Mouse (Mus musculus): ENCODE results near the gene Tchp. TPM values are rescaled to one million over a fixed set of nuclear protein-coding genes. Genes with fewer than 3 reads are reported as not detected.

The Tchp gene
- polyA plus RNA-seq, 1 experiment from 2014 or later: 10.8 TPM

DNA sequence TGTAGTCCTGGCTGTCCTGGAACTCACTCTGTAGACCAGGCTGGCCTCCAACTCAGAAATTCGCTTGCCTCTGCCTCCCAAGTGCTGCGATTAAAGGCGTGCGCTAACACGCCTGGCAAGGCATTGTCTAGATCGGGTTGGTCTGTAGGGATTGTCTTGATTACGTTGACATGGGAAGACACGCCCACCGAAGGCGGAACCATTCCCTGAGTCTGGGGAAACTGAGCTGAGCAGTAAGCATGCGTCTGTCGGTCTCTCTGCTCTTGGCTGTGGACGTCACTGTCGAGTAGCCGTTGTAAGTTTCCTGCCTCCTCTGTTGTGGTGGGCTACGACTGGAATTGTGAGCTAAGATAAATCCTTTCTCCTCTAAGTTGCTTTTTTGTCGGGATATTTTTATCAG, 10.6 kb upstream of the Tchp start:
- no peak for DNase-seq (ENCODE audit: low spot score)

DNA sequence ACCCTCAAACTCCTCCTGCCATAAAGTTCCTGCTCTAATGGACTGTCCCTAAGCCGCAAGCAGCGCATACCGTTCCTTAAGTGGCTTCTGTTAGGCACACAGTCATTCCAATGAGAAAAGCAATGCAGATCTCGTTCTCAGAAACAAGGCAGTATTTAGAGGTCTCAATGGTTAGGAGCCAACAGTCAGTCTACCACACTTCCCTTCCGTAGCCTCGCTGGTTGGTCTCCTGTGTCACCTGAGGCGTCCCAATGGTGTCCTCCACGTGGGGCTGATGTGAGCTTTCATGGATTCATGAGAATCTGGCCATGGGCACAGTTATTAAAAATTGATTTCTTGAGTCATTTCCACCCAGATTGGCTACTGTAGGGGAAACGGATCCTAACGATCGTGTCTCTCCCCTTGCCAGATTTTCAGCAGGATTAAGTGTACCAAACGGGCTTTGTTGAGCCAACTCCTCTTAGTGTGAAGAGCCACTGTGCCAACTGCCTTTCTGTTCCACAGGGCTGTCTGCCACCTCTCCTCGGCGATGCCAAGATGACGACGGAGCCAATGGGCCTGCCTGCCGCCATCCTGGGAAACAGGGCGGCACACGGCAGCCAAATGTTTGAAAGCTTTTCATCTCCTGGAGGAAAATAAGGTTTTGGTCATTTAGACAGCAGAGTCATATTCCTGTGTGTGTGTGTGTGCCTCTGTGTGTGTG, 9.4 kb upstream of the Tchp start:
- DNase-seq (ENCODE audit: low spot score): no peak

DNA sequence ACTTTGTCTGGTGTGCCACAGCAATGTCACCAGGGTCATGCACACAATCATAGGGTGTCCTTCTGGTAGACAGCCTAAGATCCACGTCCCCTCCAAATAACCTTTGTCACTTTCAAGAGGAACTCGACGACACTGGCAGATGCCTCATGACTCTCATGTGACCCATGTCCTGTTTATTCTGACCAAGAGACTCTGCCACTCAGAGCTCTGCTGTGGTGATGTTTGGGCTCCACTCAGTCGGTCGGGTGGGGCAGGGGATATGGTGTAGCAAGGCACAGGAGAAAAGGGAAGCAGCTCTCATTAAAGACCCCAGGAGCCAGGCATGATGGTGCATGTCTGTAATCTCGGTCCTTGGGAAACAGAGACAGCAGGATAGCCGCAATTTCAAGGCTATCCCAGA, 8.5 kb upstream of the Tchp start:
- DNase-seq (ENCODE audit: low spot score): no peak

DNA sequence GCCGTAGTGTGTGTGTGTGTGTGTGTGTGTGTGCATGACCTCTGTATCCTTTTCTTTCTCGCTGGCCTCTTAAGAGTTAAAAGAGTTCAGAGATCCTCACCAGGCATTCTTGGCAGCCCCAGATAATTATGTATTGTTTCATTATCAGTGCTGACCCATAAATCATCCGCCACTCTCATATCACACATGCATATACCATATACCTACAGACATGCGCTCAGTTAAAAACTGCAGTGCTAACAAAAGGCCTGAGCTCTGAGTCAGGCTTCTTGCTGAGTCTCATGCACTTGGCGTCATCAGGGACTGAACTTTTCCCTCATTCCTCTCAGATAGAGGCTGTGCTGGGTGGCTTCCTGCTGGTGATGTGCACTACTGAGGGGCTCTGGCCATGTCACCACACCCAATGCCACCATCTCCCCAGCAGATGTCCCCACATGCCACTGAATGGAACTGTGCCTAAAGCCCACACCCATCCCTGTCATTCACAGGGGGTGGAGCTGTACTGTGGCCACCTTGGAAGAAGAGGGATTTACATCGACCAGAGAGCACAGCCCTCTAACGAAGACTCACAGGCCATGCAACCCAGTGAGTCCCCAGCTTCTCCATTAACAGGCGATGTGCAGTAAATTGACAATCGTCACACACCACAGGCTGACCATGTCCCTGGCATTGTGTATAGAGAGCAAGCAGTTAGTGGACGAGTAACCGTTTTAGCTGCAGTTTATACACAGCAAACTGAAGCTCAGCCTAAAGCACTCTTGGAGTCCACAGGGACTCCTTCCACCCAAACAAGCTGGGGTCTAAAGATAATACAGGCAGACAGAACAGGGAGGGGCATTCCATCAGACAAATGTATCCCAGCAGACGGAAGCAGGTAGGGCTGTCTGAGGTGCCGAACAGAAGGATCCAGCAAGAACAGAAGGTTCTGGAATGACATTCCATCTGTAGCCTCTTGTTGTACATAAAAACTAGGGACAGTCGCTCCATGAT, 4.9 kb upstream of the Tchp start:
- DNase-seq (ENCODE audit: low spot score): peak; percentile 14

DNA sequence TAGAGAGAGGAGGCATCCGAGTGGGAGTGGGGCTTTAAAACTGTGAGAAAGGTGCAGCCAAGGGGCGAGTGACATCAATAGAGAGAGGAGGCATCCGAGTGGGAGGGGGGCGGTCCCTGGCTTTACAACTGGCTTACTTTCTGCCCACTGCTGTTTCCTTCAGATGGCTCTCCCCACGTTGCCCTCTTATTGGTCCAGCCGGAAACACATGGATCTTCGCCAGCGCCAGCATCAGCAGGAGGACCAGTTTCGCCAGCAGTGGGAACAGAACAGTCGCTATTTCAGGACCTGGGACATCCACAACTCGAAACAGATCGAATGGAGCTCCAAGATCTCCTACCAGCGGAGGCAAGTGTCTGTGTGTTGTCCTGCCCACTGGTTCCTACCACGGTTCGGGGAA, 931 bp downstream of the Tchp start:
- no peak for DNase-seq (ENCODE audit: low spot score)

DNA sequence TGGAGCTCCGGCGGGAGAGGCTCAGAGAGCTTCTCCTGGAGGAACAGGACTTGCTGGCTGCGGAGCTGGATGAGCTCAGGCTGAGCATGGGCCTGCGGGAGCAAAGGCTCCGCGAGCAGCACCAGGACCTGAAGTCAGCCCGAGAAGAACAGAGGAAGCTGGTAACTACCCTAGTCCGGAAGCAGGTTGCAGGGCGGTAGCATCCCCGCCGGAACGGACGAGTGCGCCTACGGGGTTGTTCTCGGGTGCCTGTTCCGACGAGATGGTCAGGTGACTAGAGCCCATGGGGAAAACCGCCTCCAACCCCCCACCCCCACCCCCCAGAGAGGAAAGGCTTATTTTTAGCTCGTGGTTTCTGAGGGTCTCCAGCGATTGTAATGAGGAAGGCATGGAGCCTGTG, 1.8 kb downstream of the Tchp start:
- DNase-seq (ENCODE audit: low spot score): peak; percentile 33

DNA sequence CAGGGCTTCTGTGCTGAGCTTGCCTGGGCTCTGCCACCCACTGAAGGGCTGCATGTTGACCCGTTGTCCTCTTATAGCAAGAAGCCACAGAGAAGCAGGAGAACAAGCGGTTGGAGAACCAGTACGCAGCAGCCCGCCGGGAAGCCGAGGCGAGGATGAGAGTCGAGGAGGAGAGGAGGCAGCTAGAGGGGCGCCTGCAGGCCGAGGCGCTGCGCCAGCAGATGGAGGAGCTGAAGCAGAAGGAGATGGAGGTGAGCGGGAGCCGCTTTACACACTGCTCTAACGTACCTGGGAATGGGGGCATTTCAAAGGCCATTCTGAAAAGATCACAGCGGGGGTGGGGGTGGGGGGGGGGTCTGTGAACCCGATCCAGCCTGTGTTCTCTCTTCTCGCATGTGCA, 7.0 kb downstream of the Tchp start:
- no peak for DNase-seq (ENCODE audit: low spot score)

DNA sequence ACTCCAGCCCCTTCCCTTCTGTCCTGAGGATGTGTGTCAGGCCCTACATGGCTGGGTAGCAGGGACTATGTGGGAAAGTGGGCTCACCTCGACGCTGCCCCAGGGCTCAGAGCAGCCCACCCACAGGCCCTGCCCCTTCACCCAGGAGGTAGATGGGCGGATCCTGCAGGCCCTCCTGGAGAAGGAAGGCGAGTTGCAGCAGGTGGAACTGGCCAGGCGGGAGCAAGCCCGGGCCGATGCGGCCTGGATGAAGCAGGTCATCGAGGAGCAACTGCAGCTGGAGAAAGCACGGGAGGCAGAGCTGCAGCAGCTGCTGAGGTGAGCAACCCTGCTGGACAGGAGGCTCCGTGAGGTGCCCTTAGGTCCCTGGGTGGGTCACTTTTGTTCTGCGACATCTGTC, 9.7 kb downstream of the Tchp start:
- no peak for DNase-seq (ENCODE audit: low spot score)

DNA sequence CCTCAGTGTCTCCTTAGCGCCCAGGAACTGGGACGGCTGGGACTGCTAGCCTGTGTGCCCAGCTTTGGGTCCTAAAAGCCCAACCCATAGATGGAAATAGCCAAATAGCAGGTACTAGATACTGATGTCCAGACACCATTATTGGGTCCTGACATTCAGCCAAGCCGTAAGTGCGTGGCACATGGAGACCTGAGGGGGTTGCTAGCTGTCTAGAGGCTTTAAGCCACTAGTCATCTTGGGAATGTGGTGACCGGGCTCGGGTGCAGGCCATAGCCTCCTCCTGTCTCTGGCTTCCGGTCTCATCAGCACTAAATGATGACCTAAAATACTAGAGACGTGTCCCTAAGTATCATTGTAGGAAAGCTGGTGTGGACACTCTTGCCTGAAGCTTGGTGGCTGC, 10.4 kb downstream of the Tchp start:
- DNase-seq (ENCODE audit: low spot score): no peak

DNA sequence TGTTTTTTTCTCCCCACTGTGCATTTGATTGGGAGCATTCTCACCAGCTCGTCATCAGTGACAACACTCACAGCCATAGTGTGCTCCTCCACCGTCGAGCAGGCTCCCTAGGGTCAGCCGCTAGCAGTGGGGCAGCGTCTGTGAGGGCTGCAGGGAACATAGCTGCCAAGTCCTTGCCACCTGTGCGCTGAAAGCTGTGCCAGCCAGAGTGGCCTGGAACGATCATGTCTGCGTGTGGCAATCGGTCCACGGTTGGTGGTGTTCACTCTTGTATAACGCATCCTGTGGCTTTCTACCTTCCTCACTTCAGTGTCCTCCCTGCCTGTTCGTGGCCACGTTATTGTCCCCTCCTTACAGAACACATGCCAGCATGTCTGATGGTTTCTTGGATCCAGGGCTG, 10.9 kb downstream of the Tchp start:
- no peak for DNase-seq (ENCODE audit: low spot score)

DNA sequence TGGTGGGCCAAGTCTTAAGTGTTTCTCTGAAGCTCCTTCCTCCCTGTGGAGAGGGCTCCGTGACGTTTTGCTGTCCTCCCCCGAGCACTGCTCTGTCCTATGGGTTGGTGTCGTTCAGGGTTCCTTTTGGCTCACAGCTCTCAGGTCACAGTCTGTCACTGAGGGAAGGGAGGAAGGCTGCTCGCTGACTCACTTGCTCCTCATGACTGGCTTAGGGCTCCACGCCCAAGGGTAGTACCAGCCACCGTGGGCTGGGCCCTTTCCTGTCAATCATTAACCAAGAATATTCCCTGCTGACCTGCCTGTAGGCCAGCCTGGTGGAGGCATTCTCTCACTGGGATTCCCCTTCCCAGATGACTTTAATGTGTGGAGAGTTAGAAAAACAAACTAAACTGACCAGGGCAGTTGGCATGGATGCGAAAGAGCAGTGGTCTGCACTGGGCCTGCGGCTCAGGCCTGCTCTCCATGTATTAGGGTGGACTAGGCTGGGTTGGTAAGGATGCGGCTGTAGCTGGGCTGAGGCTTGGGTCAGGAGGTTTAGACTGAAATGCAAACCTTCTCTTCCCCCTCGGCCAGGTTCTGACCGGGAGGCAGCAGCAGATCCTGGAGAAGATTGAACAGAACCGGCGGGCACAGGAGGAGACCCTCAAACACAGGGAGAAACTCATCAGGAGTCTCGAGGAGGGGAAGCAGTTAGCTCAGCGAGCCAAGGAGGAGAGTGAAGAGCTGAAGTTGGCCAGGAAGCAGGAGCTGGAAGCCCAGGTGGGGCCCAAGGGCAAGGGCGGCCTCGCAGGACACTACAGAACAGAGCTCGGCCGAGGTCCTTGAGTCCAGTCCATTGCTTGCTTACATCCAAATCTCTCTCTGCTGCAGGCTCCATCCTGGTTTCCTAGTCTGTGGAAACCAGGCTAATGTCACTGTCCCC, 11.7 kb downstream of the Tchp start:
- DNase-seq (ENCODE audit: low spot score): no peak

DNA sequence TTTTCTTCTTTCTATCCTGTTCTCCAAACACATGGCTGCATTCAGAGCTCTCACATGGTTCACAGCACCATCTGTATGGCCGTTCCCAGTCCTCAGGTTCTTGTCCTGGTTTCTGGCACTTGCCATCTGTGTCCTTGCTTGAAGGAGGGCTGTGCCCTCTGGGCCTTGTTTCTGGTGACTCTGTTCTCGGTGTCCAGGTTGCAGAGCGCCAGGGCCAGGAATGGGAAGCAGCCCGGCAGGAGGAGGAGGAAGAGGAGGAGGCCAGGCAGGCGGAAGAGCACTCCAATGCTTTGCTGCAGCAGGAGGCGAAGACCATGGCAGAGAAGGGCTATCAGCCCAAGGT, 12.3 kb downstream of the Tchp start:
- no peak for DNase-seq (ENCODE audit: low spot score)

DNA sequence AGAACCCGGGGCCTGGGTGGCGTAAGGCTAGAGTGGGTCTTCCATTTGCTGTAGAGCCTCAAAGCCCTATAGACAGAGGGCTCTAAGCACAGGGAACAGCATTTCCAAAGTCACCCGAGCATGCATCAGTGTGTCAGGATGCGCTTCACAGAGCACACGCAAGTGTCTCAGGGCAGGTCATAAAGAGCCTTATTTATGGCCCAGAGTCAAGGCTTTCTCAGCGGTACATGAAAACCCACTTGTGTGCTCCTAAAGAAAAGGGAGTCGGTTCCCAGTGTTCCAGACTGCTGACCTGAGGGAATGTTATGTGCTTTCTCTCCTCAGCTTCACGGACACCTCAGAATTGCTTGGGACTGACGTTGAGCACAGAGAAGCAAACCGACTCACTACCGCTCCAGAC, 13.2 kb downstream of the Tchp start:
- no peak for DNase-seq (ENCODE audit: low spot score)

DNA sequence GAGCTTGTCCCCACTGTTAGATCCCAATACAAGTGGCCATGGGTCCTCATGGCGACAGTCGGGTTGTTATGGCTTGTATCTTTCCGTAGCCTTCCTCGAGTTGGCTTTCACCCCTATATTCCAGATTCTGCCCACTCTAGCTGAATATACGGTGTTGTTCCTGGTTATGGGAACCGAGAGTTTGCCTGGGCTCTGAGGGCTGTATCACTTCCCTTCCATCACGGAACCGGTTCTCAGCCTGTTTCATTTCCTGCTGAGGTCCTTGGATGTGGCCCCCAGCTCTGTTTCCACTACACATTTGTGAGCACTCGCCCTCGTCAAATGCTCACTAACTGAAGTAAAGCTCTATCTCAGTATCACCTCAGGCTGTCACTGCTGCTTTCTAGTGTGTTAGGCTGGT, 14.4 kb downstream of the Tchp start:
- DNase-seq (ENCODE audit: low spot score): no peak

DNA sequence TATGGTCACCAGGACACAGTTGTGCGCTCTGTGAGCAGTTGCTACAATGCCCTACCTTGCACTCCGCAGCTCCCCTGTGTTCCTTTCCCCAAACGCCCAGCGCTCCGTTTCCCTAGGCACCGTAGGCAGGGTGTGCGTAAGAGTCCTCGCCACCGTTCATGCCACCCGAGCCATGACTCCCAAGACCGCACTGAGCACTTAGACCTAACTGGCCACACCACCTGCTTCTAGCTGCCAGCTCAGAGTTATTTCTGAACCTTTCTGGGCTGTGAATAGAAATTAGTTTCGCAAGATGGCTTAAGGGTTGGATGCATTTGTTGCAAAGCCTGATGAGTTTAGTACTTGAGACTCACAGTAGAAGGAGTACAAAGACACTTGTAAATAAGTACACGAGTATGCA, 15.3 kb downstream of the Tchp start:
- DNase-seq (ENCODE audit: low spot score): no peak

DNA sequence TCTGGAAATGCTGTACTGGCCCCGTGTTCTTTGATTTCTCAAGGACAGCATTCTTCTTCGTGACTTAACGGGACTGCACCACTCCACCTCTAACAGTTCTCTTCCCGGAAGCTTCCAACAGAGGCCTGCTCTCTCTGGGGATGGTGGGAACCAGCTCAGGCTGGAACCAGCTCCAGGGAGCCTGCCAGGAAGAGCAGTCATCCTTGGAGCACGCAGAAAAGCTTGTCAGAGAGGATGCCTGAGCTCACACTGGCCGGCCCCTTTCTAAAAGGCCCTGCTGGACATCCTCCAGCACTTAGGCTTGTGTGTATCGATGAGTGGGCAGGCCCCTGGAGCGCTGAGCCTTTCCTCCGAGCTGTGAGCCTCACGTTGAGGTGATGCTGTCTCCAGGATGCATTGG, 20.6 kb downstream of the Tchp start:
- DNase-seq (ENCODE audit: low spot score): no peak

DNA sequence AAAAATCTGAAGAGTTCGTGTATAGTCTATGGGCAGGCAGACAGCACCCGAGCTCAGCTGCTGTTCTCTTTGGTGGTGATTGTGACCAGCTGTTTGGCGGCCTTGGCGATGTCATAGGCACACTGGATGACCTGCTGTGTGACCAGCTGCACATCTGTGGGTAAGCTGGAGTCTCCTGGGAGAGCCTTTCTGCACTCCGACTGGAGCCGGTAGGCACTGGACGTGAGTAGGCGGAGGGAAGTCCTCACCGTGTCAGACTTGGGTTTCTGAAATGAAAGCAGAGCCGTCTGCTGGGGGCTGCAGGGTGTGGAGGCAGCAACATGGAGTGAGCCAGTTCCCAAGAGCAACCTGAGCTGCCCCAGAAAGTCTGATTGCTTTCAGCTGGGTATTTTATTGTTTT, 22.6 kb downstream of the Tchp start:
- DNase-seq (ENCODE audit: low spot score): no peak

DNA sequence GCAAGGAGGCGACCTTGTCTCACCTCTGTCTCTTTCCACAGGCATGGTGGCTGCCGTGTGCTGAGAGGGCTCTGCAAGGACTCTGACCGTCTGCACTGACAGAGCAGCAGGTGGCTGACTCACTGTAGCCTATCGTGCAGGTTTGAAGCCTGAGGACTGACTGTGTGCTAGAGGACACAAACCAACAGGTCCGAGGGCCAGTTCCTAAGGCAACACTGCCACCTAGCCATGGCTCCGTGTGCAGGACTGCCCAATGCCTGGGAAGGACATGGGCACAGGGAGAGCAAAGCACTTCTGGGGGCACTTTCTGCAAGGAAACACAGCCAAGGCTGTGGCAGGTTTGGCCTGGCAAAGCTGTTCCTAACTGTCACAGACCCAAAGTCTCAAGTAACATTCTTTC, 23.9 kb downstream of the Tchp start:
- no peak for DNase-seq (ENCODE audit: low spot score)

DNA sequence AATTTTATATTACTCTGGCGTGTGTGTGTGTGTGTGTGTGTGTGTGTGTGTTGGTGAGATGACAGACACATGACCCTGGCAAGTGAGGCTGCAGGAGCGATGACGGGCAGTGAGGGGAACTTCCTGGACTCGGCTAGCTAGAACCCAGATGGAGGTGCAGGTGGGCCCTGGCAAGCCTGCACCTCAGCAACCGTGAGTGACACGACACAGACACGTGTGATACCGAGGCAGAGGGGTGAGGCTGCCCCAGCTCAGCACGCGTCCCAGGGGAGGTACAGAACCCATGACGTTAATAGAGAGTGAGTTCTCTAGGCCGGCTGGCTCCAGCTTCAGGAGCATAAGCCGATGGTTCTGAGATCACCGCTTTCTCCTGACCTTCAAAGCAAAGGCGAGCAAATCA, 24.4 kb downstream of the Tchp start:
- DNase-seq (ENCODE audit: low spot score): no peak

DNA sequence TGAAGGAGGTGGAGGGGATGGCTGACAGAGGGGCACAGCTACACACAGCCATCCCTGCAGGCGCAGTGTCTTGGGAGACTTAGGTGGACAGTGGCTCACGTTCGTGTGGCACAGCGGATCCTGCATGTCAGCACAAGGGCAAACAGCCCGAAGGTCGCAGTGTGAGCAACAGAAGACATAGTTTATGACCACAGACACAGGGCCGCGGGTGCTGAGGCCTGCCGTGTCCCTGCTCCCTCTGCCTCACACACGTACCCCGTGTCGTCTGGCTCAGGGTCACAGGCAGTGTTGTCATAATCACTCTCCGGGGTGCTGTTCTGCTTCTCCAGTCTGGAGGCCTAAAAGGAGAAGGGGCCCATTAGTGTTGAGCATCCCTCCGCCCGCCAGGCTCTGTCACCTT, 26.0 kb downstream of the Tchp start:
- no peak for DNase-seq (ENCODE audit: low spot score)

DNA sequence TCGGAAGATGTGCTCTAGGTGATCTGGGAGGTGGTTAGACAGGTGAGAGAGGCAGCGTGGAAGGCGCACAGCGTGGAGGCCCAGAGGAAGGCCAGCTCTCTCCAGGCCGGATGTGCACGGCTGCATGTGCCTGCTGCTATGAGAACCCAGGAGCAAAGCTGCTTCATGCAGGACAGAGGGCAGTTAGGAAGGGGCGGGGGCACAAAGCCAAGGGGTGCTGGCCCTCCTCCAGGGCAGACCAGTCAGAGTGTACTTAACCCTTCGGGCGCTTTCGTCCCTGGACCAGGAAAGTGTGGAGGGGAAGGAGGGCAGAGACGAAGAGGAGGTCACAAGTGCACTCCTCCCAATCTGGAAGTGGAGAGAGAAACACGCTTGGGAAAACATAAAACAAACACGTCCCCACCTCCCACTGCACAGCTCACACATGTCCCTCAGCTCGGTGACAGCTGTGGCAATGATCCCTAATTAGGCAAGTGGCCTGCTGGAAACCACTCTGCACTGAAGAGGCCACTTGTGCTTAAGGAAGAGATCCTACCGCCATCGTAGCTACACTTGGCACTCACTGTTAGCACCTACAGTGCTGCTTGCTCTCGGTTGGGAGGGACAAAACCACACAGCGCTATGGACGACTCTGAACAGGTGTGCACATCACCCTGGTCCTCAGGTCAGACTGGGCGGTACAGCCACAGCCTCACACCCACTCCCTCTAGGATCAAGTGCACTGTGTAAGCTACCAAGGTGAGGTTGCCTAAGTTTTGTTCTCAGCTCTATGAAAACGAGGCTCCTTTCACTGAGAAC, 29.7 kb downstream of the Tchp start:
- no peak for DNase-seq (ENCODE audit: low spot score)
